Mouse (Mus musculus) stomach, embryonic 16.5 days (tissue): ENCODE data around the gene Plk5. TPM values are rescaled to one million over a fixed set of nuclear protein-coding genes. Genes with fewer than 3 reads are reported as not detected.

Source experiments
- ATAC-seq: fragments of 200-750 bp; cut with Nextera tagmentation; 2 replicates; pipeline ENCODE4 v1.8.0; 2017; ENCODE audit warnings: moderate number of reproducible peaks, moderate TSS enrichment; ENCODE audit not compliant: insufficient read depth, low FRiP score
- H3K27ac ChIP-seq: fragments of 300-500 bp; sonication (generic); 2 replicates; pipeline ENCODE4 v1.5.1; 2014; ENCODE audit warnings: low read length
- H3K27me3 ChIP-seq: fragments of 300-500 bp; sonication (generic); 2 replicates; pipeline ENCODE4 v1.6.1; 2014; ENCODE audit warnings: low read length, control low read depth, mixed read lengths; ENCODE audit not compliant: control insufficient read depth, insufficient read depth
- H3K36me3 ChIP-seq: fragments of 300-500 bp; sonication (generic); 2 replicates; pipeline ENCODE4 v1.6.1; 2014; ENCODE audit warnings: low read length; ENCODE audit not compliant: control insufficient read depth, insufficient read depth
- H3K4me1 ChIP-seq: fragments of 300-500 bp; sonication (generic); 2 replicates; pipeline ENCODE4 v1.6.1; 2014; ENCODE audit warnings: low read length, control low read depth, mixed read lengths; ENCODE audit not compliant: control insufficient read depth, insufficient read depth
- H3K4me2 ChIP-seq: fragments of 300-500 bp; sonication (generic); 2 replicates; pipeline ENCODE4 v1.6.1; 2014; ENCODE audit warnings: low read depth, low read length, mixed read lengths
- H3K4me3 ChIP-seq: fragments of 300-500 bp; sonication (generic); replicated peaks from 2 replicates; pipeline ENCODE4 v1.5.1; 2014; ENCODE audit warnings: mild to moderate bottlenecking, low read length
- H3K9ac ChIP-seq: fragments of 300-500 bp; sonication (generic); 2 replicates; pipeline ENCODE4 v1.6.1; 2014; ENCODE audit warnings: low read length
- H3K9me3 ChIP-seq: fragments of 300-500 bp; sonication (generic); replicated peaks from 2 replicates; pipeline ENCODE4 v1.6.1; 2016; ENCODE audit warnings: low read length, control low read depth; ENCODE audit not compliant: control insufficient read depth
- WGBS: fragments of 180-500 bp; shearing (Covaris S2); extraction: QIAGEN DNeasy Blood & Tissue Kit; methylation state at CpG from one replicate; pipeline ENCODE4 v1.1.7; 2014; 5-methylcytosine and 5-hydroxymethylcytosine counted together
- polyA plus RNA-seq: library from polyadenylated mRNA; unstranded; fragments of >200 nt; fragmentation: Nextera tagmentation; extraction: Ambion mirVana; gene quantifications from 2 replicates; pipeline ENCODE4 v1.2.1, GENCODE M21; 2015

Gene Plk5
- polyA plus RNA-seq, 1 experiment from 2014 or later = 0.14 TPM

- WGBS = 35% methylated on average over 8 of the region's 8 CpGs
- Histone ChIP-seq H3K9me3 (no peaks in the 10 kb centered on the region), H3K9ac (peak overlapping the region; percentile 94), H3K27ac (peak overlapping the region; percentile 100), H3K36me3 (peaks cover 29% of the 10 kb centered on the region), H3K27me3 (no peaks in the 10 kb centered on the region), H3K4me1 (peaks cover 20% of the 10 kb centered on the region), H3K4me2 (peak overlapping the region; percentile 95), H3K4me3 (peak overlapping the region; percentile 81)
- no peak for ATAC-seq
These were observed 41.4 kb downstream of the Plk5 start for GRCm38 (mm10) chr10:80397524-80398173.

- Histone ChIP-seq H3K9ac (peak overlapping the region; percentile 94), H3K36me3 (peaks cover 28% of the 10 kb centered on the region), H3K9me3 (no peaks in the 10 kb centered on the region)
These were observed 41.9 kb downstream of the Plk5 start for GRCm38 (mm10) chr10:80398174-80398535.

GRCm38 (mm10) chr10:80398719-80399190, 42.5 kb downstream of the Plk5 start:
- peak overlapping the region; percentile 81 for H3K4me3 ChIP-seq

More at GRCm38 (mm10) chr10:80398174-80398535, 41.9 kb downstream of the Plk5 start:
- H3K27ac ChIP-seq = peak overlapping the region; percentile 100
- no peak for ATAC-seq
- H3K4me1 ChIP-seq = peaks cover 20% of the 10 kb centered on the region
- no peaks in the 10 kb centered on the region for H3K27me3 ChIP-seq
- peak overlapping the region; percentile 95 for H3K4me2 ChIP-seq
- H3K4me3 ChIP-seq = peak overlapping the region; percentile 81
- 0% methylated on average over 1 of the region's 1 CpGs for WGBS

GRCm38 (mm10) chr10:80399191-80399972, 43.1 kb downstream of the Plk5 start, which contains the start of gene Mbd3:
TSS of gene Mbd3 (minus strand) at chr10:80399550.
- WGBS = under 1% methylated on average over 82 of the region's 82 CpGs
- peak; percentile 97 for ATAC-seq
- Histone ChIP-seq H3K4me2 (peak within 1 kb of the TSS; percentile 95), H3K4me1 (peaks cover 20% of the 10 kb centered on the region), H3K27me3 (no peaks in the 10 kb centered on the region), H3K9me3 (no peaks in the 10 kb centered on the region), H3K36me3 (peaks cover 32% of the 10 kb centered on the region), H3K27ac (peak within 1 kb of the TSS; percentile 100), H3K4me3 (peak within 1 kb of the TSS; percentile 81), H3K9ac (peak within 1 kb of the TSS; percentile 94)

More at GRCm38 (mm10) chr10:80398719-80399190, 42.5 kb downstream of the Plk5 start:
- WGBS = under 1% methylated on average over 59 of the region's 59 CpGs
- Histone ChIP-seq H3K27me3 (no peaks in the 10 kb centered on the region), H3K27ac (peak overlapping the region; percentile 100), H3K9me3 (no peaks in the 10 kb centered on the region), H3K36me3 (peaks cover 32% of the 10 kb centered on the region), H3K4me1 (peaks cover 20% of the 10 kb centered on the region), H3K9ac (peak overlapping the region; percentile 94), H3K4me2 (peak overlapping the region; percentile 95)
- ATAC-seq = peak; percentile 87

GRCm38 (mm10) chr10:80399973-80400703, 43.9 kb downstream of the Plk5 start:
- 10% methylated on average over 17 of the region's 17 CpGs for WGBS
- Histone ChIP-seq H3K4me2 (peak overlapping the region; percentile 58), H3K9me3 (no peaks in the 10 kb centered on the region), H3K27ac (peak overlapping the region; percentile 89), H3K9ac (peak overlapping the region; percentile 70), H3K4me1 (peaks cover 24% of the 10 kb centered on the region), H3K27me3 (no peaks in the 10 kb centered on the region), H3K36me3 (peaks cover 26% of the 10 kb centered on the region), H3K4me3 (peak overlapping the region; percentile 81)
- ATAC-seq = no peak

GRCm38 (mm10) chr10:80400704-80401161, 44.5 kb downstream of the Plk5 start:
- H3K9me3 ChIP-seq = no peaks in the 10 kb centered on the region
- H3K27ac ChIP-seq = peak overlapping the region; percentile 89
- peaks cover 20% of the 10 kb centered on the region for H3K36me3 ChIP-seq
- no peak for ATAC-seq
- peak overlapping the region; percentile 70 for H3K9ac ChIP-seq
- H3K4me2 ChIP-seq = peak overlapping the region; percentile 58
- 65% methylated on average over 4 of the region's 4 CpGs for WGBS
- no peaks in the 10 kb centered on the region for H3K27me3 ChIP-seq
- H3K4me3 ChIP-seq = no peak overlapping the region
- H3K4me1 ChIP-seq = peaks cover 30% of the 10 kb centered on the region

GRCm38 (mm10) chr10:80403044-80403692, 46.9 kb downstream of the Plk5 start:
- Histone ChIP-seq H3K4me3 (no peak overlapping the region), H3K27me3 (no peaks in the 10 kb centered on the region), H3K4me2 (no peak overlapping the region), H3K36me3 (peaks cover 20% of the 10 kb centered on the region), H3K9me3 (no peaks in the 10 kb centered on the region), H3K4me1 (peaks cover 29% of the 10 kb centered on the region), H3K27ac (no peak overlapping the region), H3K9ac (no peak overlapping the region)
- ATAC-seq = no peak
- WGBS = 87% methylated on average over 4 of the region's 4 CpGs

- Histone ChIP-seq H3K4me2 (peak overlapping the region; percentile 89), H3K4me3 (peak overlapping the region; percentile 75), H3K4me1 (peaks cover 23% of the 10 kb centered on the region), H3K9me3 (no peaks in the 10 kb centered on the region), H3K9ac (peak overlapping the region; percentile 86), H3K36me3 (peaks cover 31% of the 10 kb centered on the region), H3K27ac (no peak overlapping the region; the same call in 1 of the 2 replicates), H3K27me3 (no peaks in the 10 kb centered on the region)
- ATAC-seq = no peak
- 50% methylated on average over 10 of the region's 10 CpGs for WGBS
These were observed 49.4 kb downstream of the Plk5 start for GRCm38 (mm10) chr10:80405481-80406173.
